Mouse (Mus musculus) liver, adult 2 months (tissue): Measurements from ENCODE around the gene Actr1b.

ENCODE experiments used
- CTCF ChIP-seq: fragments of 200-500 bp; IDR thresholded peaks from 2 replicates; pipeline ENCODE4 v1.5.1; 2011; ENCODE audit warnings: low read depth, low read length, control low read depth
- POLR2A ChIP-seq: fragments of 200-500 bp; IDR thresholded peaks from 2 replicates; pipeline ENCODE4 v1.6.1; 2011; ENCODE audit warnings: low read length, control low read depth; ENCODE audit not compliant: insufficient read depth; ENCODE audit errors: extremely low read depth

DNA sequence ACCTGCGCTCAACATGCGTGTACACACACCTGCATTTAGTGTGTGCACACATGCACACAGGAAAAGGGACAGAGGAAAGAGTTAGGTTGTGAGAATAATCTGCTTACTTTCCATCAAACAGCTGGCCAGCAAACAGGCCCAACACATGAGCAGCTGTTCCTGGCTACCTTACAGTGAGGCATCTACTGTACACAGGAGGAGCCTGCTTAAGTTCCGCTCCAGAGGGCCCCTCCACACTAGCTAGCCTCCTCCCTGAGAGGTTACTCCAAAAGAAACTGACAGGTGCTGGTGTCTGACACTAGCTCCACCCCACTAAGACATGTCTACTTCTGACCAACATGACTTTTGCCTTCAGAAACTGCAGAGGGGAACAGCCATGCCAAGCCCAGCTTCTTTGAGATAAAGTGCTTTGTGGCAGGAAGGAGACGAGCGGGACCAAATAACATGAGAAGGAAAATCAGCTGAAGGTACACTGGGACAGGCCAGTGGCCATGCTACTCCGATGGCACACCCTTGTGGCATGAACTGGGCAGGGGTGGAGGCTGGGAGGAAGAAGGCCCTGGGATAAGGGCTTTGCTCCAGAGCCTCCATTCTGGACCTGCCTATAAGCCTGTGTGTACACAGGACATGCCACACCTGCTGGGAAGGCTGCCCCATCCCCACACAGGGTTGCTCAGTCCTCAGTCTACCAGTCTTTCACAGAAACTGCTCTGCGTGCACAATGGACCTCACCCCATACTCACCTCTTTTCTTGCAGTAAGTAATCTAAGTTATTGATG is 55.4 kb downstream of the Actr1b start:
- no peak for TF ChIP-seq CTCF
- TF ChIP-seq POLR2A = no peak
